Mouse (Mus musculus): ENCODE results near the gene Serpinb11. TPM values are rescaled to one million over a fixed set of nuclear protein-coding genes. Genes with fewer than 3 reads are reported as not detected.

Serpinb11 gene
- total RNA-seq, 2 experiments from 2014 or later = not detected

Other genes with a start within 250 kb of the Serpinb11 start
- gene Serpinb3b, start 82.8 kb upstream of the Serpinb11 start, total RNA-seq (2021) = not detected
- not detected for gene Serpinb3c, start 82.8 kb upstream of the Serpinb11 start, total RNA-seq (2021)
- gene Serpinb7, start 38.5 kb downstream of the Serpinb11 start, total RNA-seq (2021) = not detected
- under 1 TPM in 1 of 2 experiments, not detected in 1; 0.74 TPM for gene Serpinb2, start 150.2 kb downstream of the Serpinb11 start, total RNA-seq (2021)
- 1 to 10 TPM; 2.4 to 3.2 TPM for gene Serpinb8, start 228.8 kb downstream of the Serpinb11 start, total RNA-seq (2021)